Mouse (Mus musculus): ENCODE results near the gene Rpa1.

Gene Rpa1

DNA sequence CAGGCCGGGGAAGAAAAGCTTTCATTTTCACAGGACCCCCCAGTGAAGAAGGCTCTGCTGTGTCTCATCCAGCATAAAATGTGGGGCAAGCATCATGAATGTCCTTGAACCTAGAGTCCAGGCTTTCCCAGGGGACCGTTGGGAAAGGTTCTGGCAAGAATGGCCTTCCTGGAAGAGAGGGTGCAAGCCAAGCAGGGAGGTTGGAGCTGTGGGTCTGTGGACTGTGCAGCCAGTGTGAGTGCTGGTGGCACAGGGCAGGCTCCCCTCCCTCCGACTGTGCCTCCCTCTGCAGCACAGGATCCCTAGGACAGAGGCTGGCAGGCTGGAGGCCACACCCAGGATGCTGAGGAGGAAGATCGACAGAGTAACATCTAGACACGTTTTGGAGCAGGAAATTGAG lies 85.3 kb downstream of the Rpa1 start:
- no peak for DNase-seq (ENCODE audit: low read depth, low spot score)

DNA sequence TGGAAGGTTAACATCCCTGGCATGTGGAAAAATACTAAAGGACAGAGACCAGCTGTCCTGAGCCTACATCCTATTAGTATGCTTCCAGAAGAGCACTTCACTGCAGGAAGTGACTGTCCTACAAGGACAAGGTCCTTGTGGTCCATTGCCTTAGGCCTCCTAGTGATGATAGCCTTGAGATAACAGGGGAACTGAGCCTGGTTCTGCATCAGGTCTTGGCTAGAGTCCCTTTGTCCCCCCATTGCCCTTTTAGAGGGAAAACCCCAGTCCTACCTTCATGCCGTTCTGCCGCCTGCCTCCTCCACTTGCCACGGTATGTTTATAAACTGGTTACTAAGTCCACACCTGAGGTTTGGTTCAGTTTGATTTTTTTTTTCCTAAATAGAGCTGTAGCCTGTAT lies 85.9 kb downstream of the Rpa1 start:
- no peak for DNase-seq (ENCODE audit: low read depth, low spot score)

DNA sequence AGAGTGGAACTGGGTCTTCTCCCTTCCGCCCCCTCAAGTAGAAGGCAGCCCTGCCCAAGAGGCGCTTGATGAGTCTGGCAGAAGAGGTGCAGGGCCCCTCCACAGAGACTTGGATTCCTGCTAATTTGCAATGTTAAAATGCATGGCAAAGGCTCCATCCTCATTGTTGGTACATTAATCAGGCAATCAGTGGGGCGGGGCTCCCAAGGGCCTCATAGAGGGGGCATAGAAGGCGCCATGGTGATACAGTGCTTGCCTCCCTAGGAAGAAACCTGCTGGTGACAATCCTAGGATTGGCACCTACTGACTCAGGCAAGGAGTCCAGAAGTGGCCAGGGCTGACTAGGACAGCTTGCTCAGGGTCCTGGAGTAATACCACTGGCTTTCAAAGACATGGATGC lies 86.4 kb downstream of the Rpa1 start:
- DNase-seq (ENCODE audit: low read depth, low spot score) = no peak

DNA sequence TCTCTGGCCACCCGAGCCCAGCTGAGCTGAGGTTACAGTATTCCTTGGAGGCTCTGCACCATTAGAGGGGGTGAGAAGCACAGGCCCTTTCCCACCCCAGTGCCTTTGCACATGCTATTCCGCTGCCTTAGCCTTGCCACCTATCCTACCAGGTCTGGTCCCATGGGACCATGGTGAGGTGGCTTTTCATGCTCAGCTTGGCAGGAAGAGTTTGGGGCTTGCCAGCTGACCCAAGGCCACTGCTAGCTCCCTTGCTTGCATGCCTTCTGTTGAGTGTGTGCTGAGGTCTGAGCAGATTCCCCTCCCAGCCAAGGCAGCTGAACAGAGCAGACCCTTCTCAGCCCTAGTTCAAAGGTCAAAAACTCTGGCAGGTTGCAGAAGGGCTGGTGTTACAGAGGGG lies 87.1 kb downstream of the Rpa1 start:
- no peak for DNase-seq (ENCODE audit: low read depth, low spot score)

DNA sequence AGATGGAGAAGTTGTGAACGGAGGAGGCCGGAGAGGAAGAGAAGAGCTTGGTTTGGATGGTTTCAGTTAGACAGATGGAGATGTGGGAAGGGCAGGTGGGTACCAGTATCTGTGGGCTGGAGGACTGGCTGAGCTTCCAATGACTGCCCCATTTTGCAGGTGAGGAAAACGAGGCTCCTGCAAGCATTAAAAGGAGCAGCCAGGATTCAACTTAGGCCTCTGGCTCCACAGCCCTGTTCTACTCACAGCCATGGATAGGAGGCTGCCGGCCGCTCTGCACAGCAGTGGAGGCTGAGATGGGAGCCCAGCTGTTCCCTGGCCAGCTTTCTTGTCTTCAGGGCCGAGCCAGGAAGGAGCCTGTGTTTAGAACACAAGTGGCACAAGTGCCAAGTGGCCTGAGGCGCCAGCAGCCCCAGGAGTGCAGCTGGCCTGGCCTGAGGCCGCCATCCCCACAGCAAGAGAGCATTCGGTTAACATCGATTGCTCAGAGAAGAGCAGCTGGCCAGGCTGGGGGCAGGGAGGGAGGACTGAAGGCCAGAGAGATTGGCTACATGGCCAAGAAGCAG lies 88.0 kb downstream of the Rpa1 start:
- DNase-seq (ENCODE audit: low read depth, low spot score) = no peak

- no peak for DNase-seq (ENCODE audit: low read depth, low spot score)
These were observed 88.7 kb downstream of the Rpa1 start for GRCm38 (mm10) chr11:75259416-75259815.

GRCm38 (mm10) chr11:75257056-75257648 lies 91.0 kb downstream of the Rpa1 start:
- no peak for DNase-seq (ENCODE audit: low read depth, low spot score)

DNA sequence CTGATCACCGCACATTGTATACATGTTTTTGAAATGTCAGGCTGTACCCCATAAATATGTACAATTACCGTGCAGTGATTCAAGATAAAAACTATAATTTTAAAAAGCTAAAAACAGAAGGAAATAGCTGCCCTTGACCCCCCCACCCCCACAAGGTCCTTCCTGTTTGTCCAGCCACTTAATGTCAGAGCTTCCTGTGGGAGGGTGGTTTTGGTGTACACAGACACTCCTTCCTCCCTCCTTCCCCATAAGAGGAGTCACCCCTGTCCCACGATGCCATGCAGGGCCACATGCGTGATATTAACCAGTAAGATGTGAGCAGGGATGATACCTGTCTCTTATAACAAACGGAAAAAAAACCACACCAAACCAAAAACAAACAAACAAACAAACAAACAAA lies 92.8 kb downstream of the Rpa1 start:
- DNase-seq (ENCODE audit: low read depth, low spot score) = no peak

GRCm38 (mm10) chr11:75254252-75254912 lies 93.7 kb downstream of the Rpa1 start:
- peak; percentile 55 for DNase-seq (ENCODE audit: low read depth, low spot score)

GRCm38 (mm10) chr11:75251557-75252070 lies 96.5 kb downstream of the Rpa1 start:
- peak; percentile 72 for DNase-seq (ENCODE audit: low read depth, low spot score)

- DNase-seq (ENCODE audit: low read depth, low spot score) = no peak
These were observed 97.1 kb downstream of the Rpa1 start for GRCm38 (mm10) chr11:75251006-75251512.

- DNase-seq (ENCODE audit: low read depth, low spot score) = no peak
These were observed 98.5 kb downstream of the Rpa1 start for GRCm38 (mm10) chr11:75249588-75249987.
